Mouse (Mus musculus) embryonic facial prominence, embryonic 15.5 days (tissue): ENCODE measurements around the gene Siva1. TPM values are rescaled to one million over a fixed set of nuclear protein-coding genes. Genes with fewer than 3 reads are reported as not detected.

Experiments
- ATAC-seq: fragments of 200-750 bp; cut with Nextera tagmentation; 2 replicates; pipeline ENCODE4 v1.8.0; 2017; ENCODE audit warnings: low read depth, moderate TSS enrichment; ENCODE audit not compliant: insufficient number of reproducible peaks, low FRiP score, low TSS enrichment
- H3K27ac ChIP-seq: fragments of 300-500 bp; sonication (generic); replicated peaks from 2 replicates; pipeline ENCODE4 v1.5.1; 2015; ENCODE audit warnings: mild to moderate bottlenecking, inconsistent platforms
- H3K27me3 ChIP-seq: fragments of 300-500 bp; sonication (generic); 2 replicates; pipeline ENCODE4 v1.6.1; 2015; ENCODE audit warnings: inconsistent platforms
- H3K36me3 ChIP-seq: fragments of 300-500 bp; sonication (generic); 2 replicates; pipeline ENCODE4 v1.6.1; 2015; ENCODE audit warnings: mild to moderate bottlenecking, inconsistent platforms
- H3K4me1 ChIP-seq: fragments of 300-500 bp; sonication (generic); 2 replicates; pipeline ENCODE4 v1.6.1; 2015; ENCODE audit warnings: inconsistent platforms
- H3K4me2 ChIP-seq: fragments of 300-500 bp; sonication (generic); replicated peaks from 2 replicates; pipeline ENCODE4 v1.6.1; 2015; ENCODE audit warnings: mild to moderate bottlenecking, inconsistent platforms
- H3K4me3 ChIP-seq: fragments of 300-500 bp; sonication (generic); replicated peaks from 2 replicates; pipeline ENCODE4 v1.5.1; 2015; ENCODE audit warnings: mild to moderate bottlenecking, inconsistent platforms
- H3K9ac ChIP-seq: fragments of 300-500 bp; sonication (generic); 2 replicates; pipeline ENCODE4 v1.6.1; 2015; ENCODE audit warnings: inconsistent platforms
- H3K9me3 ChIP-seq: fragments of 300-500 bp; sonication (generic); replicated peaks from 2 replicates; pipeline ENCODE4 v1.6.1; 2016; ENCODE audit warnings: inconsistent platforms
- whole genome bisulfite sequencing: fragments of 180-500 bp; shearing (Covaris S2); methylation state at CpG from one replicate; pipeline ENCODE4 v1.1.7; 2015; 5-methylcytosine and 5-hydroxymethylcytosine counted together
- polyA plus RNA-seq: library from polyadenylated mRNA; unstranded; fragments of >200 nt; fragmentation: Nextera tagmentation; extraction: Ambion mirVana; gene quantifications from 2 replicates; pipeline ENCODE4 v1.2.1, GENCODE M21; 2015

Siva1 gene
- polyA plus RNA-seq, 1 experiment from 2014 or later, result 196 TPM

GRCm38 (mm10) chr12:112661327-112661605 lies 16.8 kb downstream of the Siva1 start:
- no peak for ATAC-seq
- Histone ChIP-seq H3K9ac (no peak overlapping the region), H3K27ac (peak overlapping the region; percentile 88), H3K27me3 (no peaks in the 10 kb centered on the region), H3K4me1 (peaks cover 62% of the 10 kb centered on the region), H3K4me3 (no peak overlapping the region), H3K36me3 (peaks cover 77% of the 10 kb centered on the region), H3K9me3 (no peaks in the 10 kb centered on the region), H3K4me2 (peak overlapping the region; percentile 24; the same call in 1 of the 2 replicates)
- WGBS, result 76% methylated on average over 3 of the region's 3 CpGs

- Histone ChIP-seq H3K4me2 (no peak overlapping the region), H3K27me3 (no peaks in the 10 kb centered on the region), H3K9me3 (no peaks in the 10 kb centered on the region), H3K4me1 (peaks cover 67% of the 10 kb centered on the region), H3K36me3 (peaks cover 73% of the 10 kb centered on the region), H3K4me3 (no peak overlapping the region), H3K9ac (no peak overlapping the region; the same call in 1 of the 2 replicates), H3K27ac (peak overlapping the region; percentile 88)
- ATAC-seq, result no peak
- 82% methylated on average over 9 of the region's 9 CpGs for WGBS
Observed at GRCm38 (mm10) chr12:112661851-112662250, 17.4 kb downstream of the Siva1 start.

GRCm38 (mm10) chr12:112663303-112663702 lies 18.8 kb downstream of the Siva1 start:
- Histone ChIP-seq H3K27me3 (no peaks in the 10 kb centered on the region), H3K27ac (no peak overlapping the region), H3K9ac (no peak overlapping the region), H3K4me1 (peaks cover 82% of the 10 kb centered on the region), H3K4me3 (no peak overlapping the region), H3K9me3 (no peaks in the 10 kb centered on the region), H3K36me3 (peaks cover 69% of the 10 kb centered on the region), H3K4me2 (no peak overlapping the region)
- ATAC-seq, result no peak
- WGBS, result 75% methylated on average over 11 of the region's 11 CpGs

GRCm38 (mm10) chr12:112663716-112664115 lies 19.2 kb downstream of the Siva1 start:
- WGBS, result 82% methylated on average over 12 of the region's 12 CpGs
- H3K27me3 ChIP-seq, result no peaks in the 10 kb centered on the region
- ATAC-seq, result no peak

GRCm38 (mm10) chr12:112664124-112664523 lies 19.6 kb downstream of the Siva1 start:
- no peak for ATAC-seq
- Histone ChIP-seq H3K4me2 (no peak overlapping the region), H3K4me3 (no peak overlapping the region), H3K4me1 (peaks cover 89% of the 10 kb centered on the region), H3K27me3 (no peaks in the 10 kb centered on the region), H3K27ac (peak overlapping the region; percentile 51), H3K9ac (no peak overlapping the region), H3K36me3 (peaks cover 69% of the 10 kb centered on the region), H3K9me3 (no peaks in the 10 kb centered on the region)
- 59% methylated on average over 2 of the region's 2 CpGs for WGBS

More at GRCm38 (mm10) chr12:112663716-112664115, 19.2 kb downstream of the Siva1 start:
- Histone ChIP-seq H3K4me2 (no peak overlapping the region), H3K9me3 (no peaks in the 10 kb centered on the region), H3K4me3 (no peak overlapping the region), H3K9ac (no peak overlapping the region), H3K4me1 (peaks cover 86% of the 10 kb centered on the region), H3K36me3 (peaks cover 69% of the 10 kb centered on the region), H3K27ac (peak overlapping the region; percentile 51)

- Histone ChIP-seq H3K27me3 (no peaks in the 10 kb centered on the region), H3K4me2 (no peak overlapping the region), H3K4me3 (no peak overlapping the region), H3K9ac (no peak overlapping the region), H3K9me3 (no peaks in the 10 kb centered on the region), H3K27ac (peak overlapping the region; percentile 55; the same call in 1 of the 2 replicates), H3K36me3 (peaks cover 69% of the 10 kb centered on the region), H3K4me1 (peaks cover 89% of the 10 kb centered on the region)
- WGBS, result 62% methylated on average over 5 of the region's 5 CpGs
- ATAC-seq, result no peak
Observed at GRCm38 (mm10) chr12:112664656-112665055, 20.2 kb downstream of the Siva1 start.

- no peak overlapping the region for H3K9ac ChIP-seq
- ATAC-seq, result no peak
- no peaks in the 10 kb centered on the region for H3K9me3 ChIP-seq
- peaks cover 69% of the 10 kb centered on the region for H3K36me3 ChIP-seq
- no peak overlapping the region; the same call in 1 of the 2 replicates for H3K4me2 ChIP-seq
- H3K4me1 ChIP-seq, result peaks cover 92% of the 10 kb centered on the region
- peak overlapping the region; percentile 55; the same call in 1 of the 2 replicates for H3K27ac ChIP-seq
- no peaks in the 10 kb centered on the region for H3K27me3 ChIP-seq
- H3K4me3 ChIP-seq, result no peak overlapping the region
- 52% methylated on average over 18 of the region's 18 CpGs for WGBS
Observed at GRCm38 (mm10) chr12:112665445-112665844, 21.0 kb downstream of the Siva1 start.

- Histone ChIP-seq H3K4me3 (no peak overlapping the region), H3K27me3 (no peaks in the 10 kb centered on the region), H3K36me3 (peaks cover 73% of the 10 kb centered on the region), H3K4me1 (peaks cover 92% of the 10 kb centered on the region), H3K27ac (peak overlapping the region; percentile 55; the same call in 1 of the 2 replicates), H3K4me2 (no peak overlapping the region; the same call in 1 of the 2 replicates), H3K9ac (no peak overlapping the region), H3K9me3 (no peaks in the 10 kb centered on the region)
- WGBS, result 84% methylated on average over 9 of the region's 9 CpGs
- no peak for ATAC-seq
Observed at GRCm38 (mm10) chr12:112665881-112666544, 21.5 kb downstream of the Siva1 start.

GRCm38 (mm10) chr12:112667619-112668297 lies 23.3 kb downstream of the Siva1 start:
- no peak overlapping the region for H3K27ac ChIP-seq
- H3K27me3 ChIP-seq, result no peaks in the 10 kb centered on the region
- no peaks in the 10 kb centered on the region for H3K9me3 ChIP-seq
- H3K36me3 ChIP-seq, result peaks cover 64% of the 10 kb centered on the region
- no peak overlapping the region for H3K4me3 ChIP-seq
- H3K4me1 ChIP-seq, result peaks cover 92% of the 10 kb centered on the region
- no peak overlapping the region for H3K9ac ChIP-seq
- no peak for ATAC-seq
- WGBS, result 79% methylated on average over 10 of the region's 10 CpGs
- no peak overlapping the region for H3K4me2 ChIP-seq

- Histone ChIP-seq H3K4me2 (peak overlapping the region; percentile 6; the same call in 1 of the 2 replicates), H3K4me1 (peaks cover 80% of the 10 kb centered on the region)
- WGBS, result 47% methylated on average over 9 of the region's 9 CpGs
Observed at GRCm38 (mm10) chr12:112670718-112671393, 26.4 kb downstream of the Siva1 start.

GRCm38 (mm10) chr12:112671891-112672290 lies 27.4 kb downstream of the Siva1 start:
- Histone ChIP-seq H3K9ac (no peak overlapping the region), H3K4me2 (peak overlapping the region; percentile 91), H3K27me3 (no peaks in the 10 kb centered on the region), H3K9me3 (no peaks in the 10 kb centered on the region), H3K4me3 (peak overlapping the region; percentile 82; the same call in 1 of the 2 replicates), H3K36me3 (peaks cover 40% of the 10 kb centered on the region), H3K27ac (0 out of 2 replicates have a peak overlapping the region, but pooled peaks have one; percentile 96), H3K4me1 (peaks cover 69% of the 10 kb centered on the region)
- 75% methylated on average over 7 of the region's 7 CpGs for WGBS
- no peak for ATAC-seq

More at GRCm38 (mm10) chr12:112670718-112671393, 26.4 kb downstream of the Siva1 start:
- no peak overlapping the region for H3K9ac ChIP-seq
- H3K36me3 ChIP-seq, result peaks cover 46% of the 10 kb centered on the region
- H3K9me3 ChIP-seq, result no peaks in the 10 kb centered on the region
- no peak for ATAC-seq
- H3K4me3 ChIP-seq, result 0 out of 2 replicates have a peak overlapping the region, but pooled peaks have one; percentile 3
- H3K27me3 ChIP-seq, result no peaks in the 10 kb centered on the region
- H3K27ac ChIP-seq, result no peak overlapping the region
